Mouse (Mus musculus): ENCODE results near the gene Fli1. TPM values are rescaled to one million over a fixed set of nuclear protein-coding genes. Genes with fewer than 3 reads are reported as not detected.

The Fli1 gene
- polyA plus RNA-seq (2012; ENCODE audit: insufficient read depth, insufficient read length, low replicate concordance, missing spikeins), result not detected in 2 replicates

DNA sequence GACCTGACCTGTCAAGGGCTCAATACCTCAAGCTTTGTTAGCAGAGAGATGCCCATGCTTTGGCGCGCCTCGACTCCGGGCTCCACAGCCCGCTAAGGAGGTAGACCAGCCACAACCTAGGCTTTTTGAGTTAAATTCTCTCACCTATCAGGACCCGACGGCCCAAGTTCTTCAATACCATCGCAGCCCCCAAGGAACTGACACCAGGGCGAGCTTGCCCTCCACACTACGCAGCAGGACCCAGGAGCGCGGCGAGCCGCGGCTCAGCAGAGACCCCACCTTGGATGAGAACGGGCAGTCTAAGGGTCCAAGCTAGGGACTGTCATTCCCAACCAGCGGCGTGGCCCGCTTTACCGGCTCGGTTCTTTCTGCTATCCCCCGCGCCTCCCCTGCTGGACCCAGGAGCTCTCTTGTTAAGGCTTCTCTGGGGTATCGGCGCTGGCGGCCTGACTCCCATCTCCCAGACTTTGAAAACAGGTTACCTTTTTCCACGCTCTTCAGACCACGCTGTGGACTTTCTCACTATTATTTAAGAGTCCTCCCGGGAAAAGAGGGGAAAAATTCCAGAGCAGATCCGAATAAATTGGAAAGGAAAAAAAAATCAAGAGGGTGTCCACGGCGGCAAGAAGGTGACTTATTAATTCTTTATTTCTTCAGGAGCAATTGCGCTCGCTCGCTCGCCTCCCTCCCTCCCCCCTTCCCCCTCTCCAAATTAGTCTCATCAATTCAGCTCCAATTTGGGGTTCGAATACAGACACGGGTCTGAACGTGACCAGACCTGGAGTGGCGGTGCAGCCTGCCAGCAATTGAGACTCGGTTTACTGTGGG, at the start of gene Fli1:
Fli1 (minus strand) TSS at position 650 of the 828 bp plus-strand sequence.
- Histone ChIP-seq H3K4me3 (ENCODE audit: insufficient read depth, low read depth, low read length) (peak within 1 kb of the TSS; percentile 44), H3K27ac (ENCODE audit: insufficient read depth, low read depth, low read length) (no peak within 1 kb of the TSS), H3K4me1 (ENCODE audit: control insufficient read depth, insufficient read depth, low read length) (peaks cover 34% of the 10 kb centered on the region)
- TF ChIP-seq POLR2A (IDR thresholded peaks at IDR 0.05; ENCODE audit: insufficient read depth, low read depth, low read length), result no peak
- no peak for TF ChIP-seq CTCF (IDR thresholded peaks at IDR 0.05; ENCODE audit: insufficient read depth, low read depth, low read length)
- 2% methylated on average over 41 of the region's 41 CpGs for WGBS

DNA sequence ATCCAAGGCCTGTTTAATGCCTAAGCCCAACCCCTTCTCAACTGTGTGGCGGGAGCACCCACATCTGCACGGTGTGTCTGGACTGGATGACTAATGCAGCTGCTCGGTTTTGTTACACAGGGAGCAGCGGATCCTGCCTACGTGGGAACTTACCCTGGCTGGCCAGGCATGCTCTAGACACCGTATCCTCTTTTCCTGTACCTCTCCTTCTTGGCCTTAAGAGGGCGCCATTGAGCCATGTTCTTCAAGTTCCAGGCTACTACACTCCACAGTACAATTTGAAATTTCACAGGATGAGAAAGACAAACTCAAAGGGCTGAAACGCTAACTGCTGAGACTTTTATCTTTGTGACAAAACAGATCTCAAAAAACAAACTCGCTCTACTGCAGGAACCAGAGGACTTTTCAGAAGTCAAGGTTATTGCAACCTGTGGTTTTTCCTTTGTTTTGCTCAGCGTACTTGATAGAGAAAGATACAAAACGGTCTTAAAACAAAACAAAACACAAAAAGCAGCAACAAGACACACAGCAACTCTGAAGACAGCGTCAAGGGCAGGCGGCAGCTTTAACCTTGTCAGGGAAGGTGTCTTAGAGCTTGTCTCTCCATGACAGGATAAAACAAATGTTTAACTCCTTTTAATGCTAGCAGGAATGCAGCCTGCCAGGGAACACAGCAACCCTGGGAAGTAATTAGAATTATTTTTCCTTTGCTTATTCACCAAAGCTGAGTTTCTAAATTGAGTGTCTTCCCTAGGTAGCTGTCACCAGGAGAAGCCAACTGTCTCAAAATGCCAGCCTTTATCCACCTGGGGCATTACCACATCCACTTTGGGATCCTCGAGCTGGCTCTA, 49.3 kb upstream of the Fli1 start:
- WGBS, result 9% methylated on average over 14 of the region's 14 CpGs
- Histone ChIP-seq H3K4me3 (ENCODE audit: insufficient read depth, low read depth, low read length) (no peak overlapping the region), H3K27ac (ENCODE audit: insufficient read depth, low read depth, low read length) (no peak overlapping the region), H3K4me1 (ENCODE audit: control insufficient read depth, insufficient read depth, low read length) (peaks cover 9% of the 10 kb centered on the region)
- no peak for TF ChIP-seq POLR2A (IDR thresholded peaks at IDR 0.05; ENCODE audit: insufficient read depth, low read depth, low read length)
- TF ChIP-seq CTCF (IDR thresholded peaks at IDR 0.05; ENCODE audit: insufficient read depth, low read depth, low read length), result no peak

DNA sequence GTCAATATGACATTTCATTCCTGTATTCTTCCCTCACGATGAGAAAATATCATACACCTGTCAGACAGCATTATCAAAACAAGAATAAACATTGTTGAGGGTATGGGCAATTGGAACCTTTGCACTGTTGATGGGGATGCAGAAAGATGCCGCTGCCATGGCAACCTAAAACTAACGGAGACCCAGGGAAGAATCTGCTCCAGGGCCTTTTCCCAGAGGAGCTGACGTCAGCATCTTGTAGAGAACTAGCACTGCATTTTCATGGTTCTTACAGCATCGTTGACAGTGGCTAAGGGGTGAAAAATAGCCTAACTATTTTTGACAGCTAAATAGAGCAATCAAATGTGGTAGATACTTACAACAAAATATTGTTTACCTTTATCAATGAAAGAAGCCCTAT, 47.9 kb upstream of the Fli1 start:
- Histone ChIP-seq H3K4me3 (ENCODE audit: insufficient read depth, low read depth, low read length) (no peak overlapping the region), H3K27ac (ENCODE audit: insufficient read depth, low read depth, low read length) (no peak overlapping the region), H3K4me1 (ENCODE audit: control insufficient read depth, insufficient read depth, low read length) (peaks cover 9% of the 10 kb centered on the region)
- TF ChIP-seq POLR2A (IDR thresholded peaks at IDR 0.05; ENCODE audit: insufficient read depth, low read depth, low read length), result no peak
- no peak for TF ChIP-seq CTCF (IDR thresholded peaks at IDR 0.05; ENCODE audit: insufficient read depth, low read depth, low read length)
- 64% methylated on average over 5 of the region's 5 CpGs for WGBS

DNA sequence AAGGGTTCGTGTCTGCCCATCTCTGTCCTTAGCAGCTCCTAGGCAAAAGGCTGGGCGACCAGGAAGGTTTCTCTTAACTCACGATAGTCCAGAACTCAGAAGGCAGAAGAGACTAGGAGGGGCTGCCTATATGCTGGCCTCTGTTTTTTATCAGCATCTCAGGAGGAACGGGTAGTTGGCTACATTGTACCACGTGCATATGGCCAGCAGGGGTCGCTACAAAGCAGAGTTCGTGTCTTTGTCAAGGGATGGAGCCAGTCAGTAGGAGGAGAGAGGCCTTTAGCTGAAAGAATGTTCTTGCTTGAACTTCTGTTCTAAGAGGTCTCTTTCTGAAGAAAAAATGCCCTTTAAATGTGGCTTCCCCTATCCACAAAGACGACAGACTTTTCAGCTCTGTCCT, 47.2 kb upstream of the Fli1 start:
- Histone ChIP-seq H3K4me3 (ENCODE audit: insufficient read depth, low read depth, low read length) (no peak overlapping the region), H3K27ac (ENCODE audit: insufficient read depth, low read depth, low read length) (no peak overlapping the region), H3K4me1 (ENCODE audit: control insufficient read depth, insufficient read depth, low read length) (peaks cover 7% of the 10 kb centered on the region)
- TF ChIP-seq CTCF (IDR thresholded peaks at IDR 0.05; ENCODE audit: insufficient read depth, low read depth, low read length), result no peak
- no peak for TF ChIP-seq POLR2A (IDR thresholded peaks at IDR 0.05; ENCODE audit: insufficient read depth, low read depth, low read length)
- 14% methylated on average over 8 of the region's 8 CpGs for WGBS

DNA sequence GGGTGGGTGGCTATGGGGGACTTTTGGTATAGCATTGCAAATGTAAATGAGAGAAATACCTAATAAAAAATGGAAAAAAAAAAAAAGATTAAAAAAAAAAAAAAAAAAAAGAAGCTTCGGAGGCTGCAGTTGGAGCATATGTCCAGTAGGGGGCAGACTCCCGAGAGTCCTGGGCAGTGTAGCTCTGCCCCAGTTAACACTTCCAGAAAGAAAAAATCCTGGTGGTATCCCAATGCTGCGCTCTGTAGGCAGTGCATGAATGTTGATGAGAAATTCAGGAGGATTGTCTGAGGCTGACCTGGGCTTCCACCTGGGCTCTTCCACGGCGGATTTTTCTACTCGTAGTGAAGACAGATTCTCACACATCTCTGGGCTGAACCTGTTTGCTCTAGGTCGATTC, 42.7 kb upstream of the Fli1 start:
- no peak overlapping the region for H3K4me3 ChIP-seq (ENCODE audit: insufficient read depth, low read depth, low read length)
- H3K4me1 ChIP-seq (ENCODE audit: control insufficient read depth, insufficient read depth, low read length), result no peaks in the 10 kb centered on the region
- no peak overlapping the region for H3K27ac ChIP-seq (ENCODE audit: insufficient read depth, low read depth, low read length)
- TF ChIP-seq POLR2A (IDR thresholded peaks at IDR 0.05; ENCODE audit: insufficient read depth, low read depth, low read length) (no peak), CTCF (IDR thresholded peaks at IDR 0.05; ENCODE audit: insufficient read depth, low read depth, low read length) (0 out of 2 replicates have a peak, but pooled peaks have one; percentile 18)
- WGBS, result 46% methylated on average over 7 of the region's 7 CpGs

DNA sequence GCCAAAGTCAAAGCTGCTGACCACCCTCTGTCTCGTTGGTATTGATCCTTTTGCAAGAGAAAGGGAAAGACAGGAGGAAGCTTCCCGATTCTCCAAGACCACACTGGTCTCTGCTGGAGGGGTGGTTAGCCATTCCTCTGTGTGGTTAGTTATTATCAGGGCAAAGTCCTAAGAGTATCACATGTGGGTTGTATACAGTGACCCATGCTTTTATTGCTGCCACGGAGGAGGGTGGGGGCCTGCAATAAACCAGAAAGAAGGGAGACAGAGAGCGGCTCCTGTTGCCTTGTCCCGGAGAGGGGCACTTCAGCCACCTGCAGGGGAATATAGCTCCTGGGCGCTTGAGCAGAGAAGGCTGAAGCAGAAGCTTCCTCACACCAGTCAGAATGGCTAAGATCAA, 41.2 kb upstream of the Fli1 start:
- Histone ChIP-seq H3K4me3 (ENCODE audit: insufficient read depth, low read depth, low read length) (no peak overlapping the region), H3K4me1 (ENCODE audit: control insufficient read depth, insufficient read depth, low read length) (no peaks in the 10 kb centered on the region), H3K27ac (ENCODE audit: insufficient read depth, low read depth, low read length) (no peak overlapping the region)
- WGBS, result 86% methylated on average over 6 of the region's 6 CpGs
- TF ChIP-seq CTCF (IDR thresholded peaks at IDR 0.05; ENCODE audit: insufficient read depth, low read depth, low read length), result no peak

DNA sequence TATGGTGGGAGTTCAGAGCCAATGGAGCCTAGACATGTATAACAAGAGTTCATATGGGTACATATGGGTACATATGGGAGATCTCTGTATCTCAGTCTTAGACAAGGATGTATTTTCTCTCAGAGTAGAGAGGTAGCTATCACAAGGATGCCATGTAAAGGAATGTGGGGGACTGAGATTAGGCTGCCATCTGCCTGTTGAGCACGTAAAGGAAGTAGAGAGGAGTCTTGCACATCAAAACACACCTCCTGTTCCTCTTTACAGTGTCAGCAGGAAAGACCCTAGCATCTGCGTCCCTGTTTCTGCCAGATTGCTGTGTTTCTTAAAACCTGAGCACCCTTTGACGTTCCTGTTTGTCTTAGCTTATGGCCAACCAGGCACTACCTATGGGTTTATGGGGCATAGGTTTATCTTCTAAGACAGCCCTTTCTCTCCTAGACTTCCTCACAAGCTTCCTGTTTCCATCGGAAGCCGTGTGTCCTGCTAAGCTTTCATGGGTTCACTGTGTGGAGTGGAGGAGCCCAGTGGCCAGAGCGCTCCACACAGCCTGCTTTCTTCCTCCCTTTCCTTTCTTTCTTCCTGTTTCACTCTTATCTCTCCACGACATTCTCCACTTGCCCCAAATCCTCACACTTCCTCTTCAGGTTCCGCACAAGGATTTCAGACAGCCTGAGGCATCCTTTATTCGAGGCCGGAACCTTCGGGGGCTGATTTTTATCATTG, 39.4 kb upstream of the Fli1 start:
- Histone ChIP-seq H3K27ac (ENCODE audit: insufficient read depth, low read depth, low read length) (no peak overlapping the region), H3K4me1 (ENCODE audit: control insufficient read depth, insufficient read depth, low read length) (no peaks in the 10 kb centered on the region), H3K4me3 (ENCODE audit: insufficient read depth, low read depth, low read length) (no peak overlapping the region)
- TF ChIP-seq CTCF (IDR thresholded peaks at IDR 0.05; ENCODE audit: insufficient read depth, low read depth, low read length) (no peak), POLR2A (IDR thresholded peaks at IDR 0.05; ENCODE audit: insufficient read depth, low read depth, low read length) (no peak)
- 84% methylated on average over 11 of the region's 11 CpGs for WGBS

DNA sequence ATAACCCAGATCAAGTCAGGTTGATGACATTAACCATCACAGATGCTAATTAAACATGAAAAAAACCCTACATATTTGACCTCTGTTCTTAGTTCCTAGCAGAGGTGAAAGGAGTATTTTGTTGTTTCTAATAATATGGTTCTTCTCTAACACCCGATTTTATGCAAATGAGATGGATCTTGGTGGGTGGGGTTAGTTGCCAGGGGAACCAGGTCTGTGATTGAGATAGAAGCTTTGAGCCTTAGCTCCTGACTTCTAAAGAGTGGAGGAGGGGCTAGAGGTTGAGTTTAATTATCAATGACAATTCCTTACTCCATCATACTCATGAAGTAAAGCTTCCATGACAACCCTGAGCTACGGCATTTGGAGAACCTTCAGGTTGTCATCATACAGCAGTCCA, 35.8 kb upstream of the Fli1 start:
- no peaks in the 10 kb centered on the region for H3K4me1 ChIP-seq (ENCODE audit: control insufficient read depth, insufficient read depth, low read length)
- 63% methylated on average over 2 of the region's 2 CpGs for WGBS

More for the DNA sequence above, 35.8 kb upstream of the Fli1 start:
- no peak overlapping the region for H3K4me3 ChIP-seq (ENCODE audit: insufficient read depth, low read depth, low read length)
- no peak overlapping the region for H3K27ac ChIP-seq (ENCODE audit: insufficient read depth, low read depth, low read length)
- TF ChIP-seq POLR2A (IDR thresholded peaks at IDR 0.05; ENCODE audit: insufficient read depth, low read depth, low read length) (no peak), CTCF (IDR thresholded peaks at IDR 0.05; ENCODE audit: insufficient read depth, low read depth, low read length) (no peak)

All from olfactory bulb, adult 2 months (tissue).